20 mouse cellular contexts compared by ENCODE assay signal in genomic region chr16:22663136-22663535, GRCm38 (mm10). TPM values are rescaled to one million over a fixed set of nuclear protein-coding genes. Genes with fewer than 3 reads are reported as not detected.
A peak's percentile ranks its signal among the peaks of the same experiment; 100 is the strongest.
DNase-seq lines count a peak whose midpoint lies in the region; ATAC-seq and TF ChIP-seq lines count a peak whose summit lies in the region.
"Had no signal": no experiment of that assay in that cellular context is flagged by ENCODE, and none has a peak within 500 bp of the region (broad histone marks: within the 10 kb centered on the region; RNA-seq: fewer than 3 reads in every experiment).

No protein-coding gene starts in this region.

- DNase-seq in Patski (ENCODE audit: low read depth, low spot score), result no peak
- DNase-seq in kidney, postnatal 36 days, result peak; percentile 72 to 87
- DNase-seq in testis, postnatal 14 days (ENCODE audit: low spot score), result no peak
- no peak for DNase-seq in heart, postnatal 25 days (ENCODE audit: low spot score)
- DNase-seq in adrenal gland, adult (ENCODE audit: inconsistent age in 2 of 2, low spot score in 1 of 2), result no peak
- DNase-seq: adrenal gland, adult 2 months; cerebellum, adult 11 months; cerebellum, adult 9-11 months; gastrocnemius, adult 2 months; heart, postnatal 4 days; liver, embryonic 13.5 days; lung, embryonic 14.5 days; thymus, adult 2 months had no signal

- intact Hi-C loops in heart, postnatal 25 days (cut with DNase I), result no loop called here

- H3K9me3 ChIP-seq in intestine, embryonic 16.5 days (ENCODE audit: control insufficient read depth, low read length), result no peaks in the 10 kb centered on the region
- no peaks in the 10 kb centered on the region for H3K9me3 ChIP-seq in kidney, embryonic 15.5 days (replicated peaks)
- H3K9me3 ChIP-seq: embryonic facial prominence, embryonic 12.5 days; forebrain, embryonic 12.5 days; heart, embryonic 15.5 days; liver, embryonic 13.5 days; midbrain, embryonic 12.5 days had no signal

- no peak overlapping the region for H3K4me3 ChIP-seq in intestine, embryonic 16.5 days (ENCODE audit: low read length)
- no peak overlapping the region for H3K4me3 ChIP-seq in kidney, embryonic 15.5 days (replicated peaks)
- H3K4me3 ChIP-seq: embryonic facial prominence, embryonic 12.5 days; forebrain, embryonic 12.5 days; gastrocnemius, adult 2 months; heart, embryonic 15.5 days; liver, embryonic 13.5 days; midbrain, embryonic 12.5 days had no signal

- peak; percentile 54 for ATAC-seq in Patski
- ATAC-seq in intestine, embryonic 16.5 days, result peak; percentile 94
- peak; percentile 71; the same call in 1 of the 2 replicates for ATAC-seq in kidney, embryonic 15.5 days (replicated peaks; ENCODE audit: low FRiP score)

- H3K9ac ChIP-seq in intestine, embryonic 16.5 days (ENCODE audit: low read depth, low read length), result no peak overlapping the region
- H3K9ac ChIP-seq in kidney, embryonic 15.5 days, result no peak overlapping the region
- H3K9ac ChIP-seq: embryonic facial prominence, embryonic 12.5 days; forebrain, embryonic 12.5 days; heart, embryonic 15.5 days; hindbrain, embryonic 14.5 days; liver, embryonic 13.5 days; lung, embryonic 14.5 days; midbrain, embryonic 12.5 days had no signal

- H3K4me2 ChIP-seq in intestine, embryonic 16.5 days (ENCODE audit: low read depth, low read length), result peak overlapping the region; percentile 13
- H3K4me2 ChIP-seq in kidney, embryonic 15.5 days, result no peak overlapping the region
- H3K4me2 ChIP-seq: embryonic facial prominence, embryonic 12.5 days; forebrain, embryonic 12.5 days; heart, embryonic 15.5 days; hindbrain, embryonic 14.5 days; liver, embryonic 13.5 days; lung, embryonic 14.5 days; midbrain, embryonic 12.5 days had no signal

- CTCF ChIA-PET in Patski (lab: Charles Lee), result interaction anchor here (1.1 to 1.4 kb wide), 3 partner anchors 13 to 144 kb away, joined by 3 to 4 read pairs (median 3); no protein-coding TSS in a partner anchor

- WGBS in intestine, embryonic 16.5 days, result 14% methylated on average over 2 of the region's 2 CpGs
- 21% methylated on average over 2 of the region's 2 CpGs for WGBS in kidney, embryonic 15.5 days

- POLR2A ChIA-PET in Patski (lab: Charles Lee), result no interaction called here

- no peak overlapping the region for H3K27ac ChIP-seq in intestine, embryonic 16.5 days (ENCODE audit: low read length)
- no peak overlapping the region for H3K27ac ChIP-seq in kidney, embryonic 15.5 days
- H3K27ac ChIP-seq: embryonic facial prominence, embryonic 12.5 days; forebrain, embryonic 12.5 days; gastrocnemius, adult 2 months; heart, embryonic 15.5 days; hindbrain, embryonic 14.5 days; liver, embryonic 13.5 days; midbrain, embryonic 12.5 days had no signal

- in situ Hi-C loops in Patski (cut with MboI; ENCODE audit: low pct_unique_long_range_greater_than_20kb), result no loop called here

- peaks cover 4% of the 10 kb centered on the region; the same call in 1 of the 2 replicates for H3K4me1 ChIP-seq in intestine, embryonic 16.5 days (ENCODE audit: control insufficient read depth, insufficient read depth, low read length)
- H3K4me1 ChIP-seq in kidney, embryonic 15.5 days, result peaks cover 5% of the 10 kb centered on the region
- H3K4me1 ChIP-seq: embryonic facial prominence, embryonic 12.5 days; forebrain, embryonic 12.5 days; heart, embryonic 15.5 days; midbrain, embryonic 12.5 days had no signal

- H3K27me3 ChIP-seq in Patski, result no peaks in the 10 kb centered on the region
- no peaks in the 10 kb centered on the region; the same call in 1 of the 2 replicates for H3K27me3 ChIP-seq in intestine, embryonic 16.5 days (replicated peaks; ENCODE audit: control insufficient read depth, insufficient read depth, low read length)
- peaks cover 16% of the 10 kb centered on the region; the same call in 1 of the 2 replicates for H3K27me3 ChIP-seq in kidney, embryonic 15.5 days

- TF ChIP-seq CTCF in Patski (IDR thresholded peaks at IDR 0.05), result no peak

- no peaks in the 10 kb centered on the region for H3K36me3 ChIP-seq in intestine, embryonic 16.5 days (ENCODE audit: control insufficient read depth, insufficient read depth, low read length)
- H3K36me3 ChIP-seq in kidney, embryonic 15.5 days, result no peaks in the 10 kb centered on the region
- H3K36me3 ChIP-seq: embryonic facial prominence, embryonic 12.5 days; forebrain, embryonic 12.5 days; heart, embryonic 15.5 days; liver, embryonic 13.5 days; midbrain, embryonic 12.5 days had no signal

RNA-seq across cellular contexts. Expression of gene Dgkg, which starts 6.1 kb away (rescaled TPM):
- 0.14 TPM for polyA plus RNA-seq in Patski (2021)
- 5.5 and 5.9 TPM in 2 replicates for polyA plus RNA-seq in intestine, embryonic 16.5 days (2015; fragmentation: Nextera tagmentation; extraction: Ambion mirVana)
- polyA plus RNA-seq in kidney, embryonic 15.5 days (2015; fragmentation: Nextera tagmentation; extraction: Ambion mirVana), result 0.35 and 1.2 TPM in 2 replicates
- under 1 TPM; 0.50 to 0.57 TPM for total RNA-seq in heart, postnatal 25 days (2021)

Comparison
In these comparisons a context has a peak if more than half of its experiments do, and no peak if none do; other contexts are left out.
1. DNase-seq: peak in kidney, postnatal 36 days (2 of 2); none in Patski (single experiment), testis, postnatal 14 days (single experiment), heart, postnatal 25 days (single experiment) and adrenal gland, adult (0 of 2).
2. Peak in every context shown above with its lines, with median percentiles within 50 percentile points of each other: ATAC-seq.